Mouse (Mus musculus) lung, postnatal 4 days (tissue): ENCODE measurements around the gene Smim26.
"Not testable (repeated sequence)": the region's sequence is repeated elsewhere in the genome, so short reads cannot be mapped to it uniquely, and the experiment has no call there.

ENCODE experiments used
- DNase-seq, 2 experiments: peaks; one replicate each; pipeline ENCODE4 v3.0.0; 2021

Smim26 gene

DNA sequence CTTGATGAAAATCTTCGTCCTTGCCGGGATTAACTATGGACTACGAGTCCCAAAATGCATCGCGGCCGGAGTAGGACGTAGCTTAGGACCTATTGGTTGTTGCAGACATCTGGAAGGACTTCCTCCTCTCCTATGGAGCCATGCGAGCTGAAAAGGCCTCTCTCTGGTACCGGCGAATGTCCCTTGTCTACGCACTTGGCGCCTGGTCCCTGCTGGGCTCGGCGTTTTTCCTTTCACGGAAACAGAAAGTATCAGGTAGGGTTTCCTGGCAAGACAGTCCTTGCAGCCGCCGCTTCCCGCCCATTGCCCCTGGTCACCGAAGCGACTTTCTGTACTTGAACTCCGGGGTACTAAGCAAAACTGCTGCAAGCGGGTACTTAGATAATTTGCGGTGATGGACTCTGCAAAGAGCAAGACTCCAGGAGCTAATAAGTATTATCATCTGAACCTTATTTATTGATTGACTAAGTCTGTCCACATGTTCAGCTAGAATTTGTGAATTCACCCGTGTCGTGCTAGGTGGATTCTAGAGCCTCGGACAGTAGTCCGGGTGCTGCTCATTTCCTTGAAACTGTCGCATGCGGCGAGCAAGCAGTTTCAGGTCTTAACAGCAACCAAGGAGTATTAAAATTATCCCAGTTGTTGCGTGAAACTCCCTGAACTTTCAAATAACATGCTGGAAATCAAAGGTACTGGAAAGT lies at the start of gene Smim26:
Gene Smim26 (plus strand): TSS at position 104 of the 701 bp plus-strand sequence.
- peak; percentile 76 to 80 for DNase-seq

DNA sequence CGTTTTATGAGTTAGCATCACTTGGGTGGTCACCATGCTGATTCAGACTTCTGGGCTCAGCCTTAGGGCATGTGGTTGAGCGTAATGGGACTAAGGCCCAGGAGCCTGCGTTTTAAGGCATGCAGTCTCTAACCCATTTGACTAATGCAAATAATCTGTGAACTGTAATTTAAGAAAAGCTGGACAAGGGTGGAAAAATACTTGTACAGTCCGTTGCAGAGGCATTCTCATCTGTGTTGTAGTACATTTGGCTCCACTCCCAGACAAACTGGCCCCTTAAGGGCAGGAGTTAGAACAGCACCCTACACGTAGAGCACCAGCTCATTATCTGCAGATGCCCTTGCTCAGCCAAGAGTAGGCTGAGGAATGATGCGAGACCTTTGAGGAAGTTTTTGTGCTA lies 49.2 kb upstream of the Smim26 start:
- no peak for DNase-seq

DNA sequence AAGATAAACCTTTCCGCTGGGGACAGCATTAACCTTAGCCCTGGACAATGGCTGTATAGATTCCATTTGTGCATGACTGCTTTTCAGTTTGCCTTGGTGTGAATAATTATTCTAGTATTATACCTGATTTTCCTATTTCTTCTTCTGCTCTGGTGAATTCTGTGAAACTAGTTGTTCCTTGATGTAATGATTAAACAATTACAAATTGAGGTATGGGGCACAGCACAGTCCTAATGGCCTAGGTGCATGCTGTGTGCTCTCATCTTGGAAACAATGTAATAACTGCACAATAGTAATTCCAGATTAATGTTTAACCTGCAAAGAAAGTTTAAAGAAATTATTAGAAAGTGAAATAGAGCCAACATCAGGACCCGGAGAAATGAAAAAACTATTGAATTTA lies 48.8 kb upstream of the Smim26 start:
- no peak for DNase-seq

DNA sequence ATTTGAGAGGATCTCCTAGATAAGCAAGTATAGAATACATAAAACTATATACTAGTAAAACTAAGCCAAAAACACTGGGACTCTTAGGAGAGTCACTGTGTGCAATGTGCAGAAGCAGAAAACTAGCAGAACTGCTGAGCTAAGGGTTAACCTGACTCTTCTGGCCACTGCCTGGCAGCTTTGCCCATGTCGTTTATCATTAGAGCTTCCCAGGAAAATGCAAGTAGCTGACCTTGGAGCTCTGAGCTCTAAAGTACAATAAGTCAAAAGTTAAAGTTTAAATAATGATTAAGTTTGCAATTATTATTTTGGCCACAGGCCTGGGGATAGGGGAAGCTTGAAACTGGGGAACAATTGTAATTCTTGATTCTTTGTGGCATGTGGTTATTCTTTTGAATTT lies 48.4 kb upstream of the Smim26 start:
- DNase-seq: no peak

DNA sequence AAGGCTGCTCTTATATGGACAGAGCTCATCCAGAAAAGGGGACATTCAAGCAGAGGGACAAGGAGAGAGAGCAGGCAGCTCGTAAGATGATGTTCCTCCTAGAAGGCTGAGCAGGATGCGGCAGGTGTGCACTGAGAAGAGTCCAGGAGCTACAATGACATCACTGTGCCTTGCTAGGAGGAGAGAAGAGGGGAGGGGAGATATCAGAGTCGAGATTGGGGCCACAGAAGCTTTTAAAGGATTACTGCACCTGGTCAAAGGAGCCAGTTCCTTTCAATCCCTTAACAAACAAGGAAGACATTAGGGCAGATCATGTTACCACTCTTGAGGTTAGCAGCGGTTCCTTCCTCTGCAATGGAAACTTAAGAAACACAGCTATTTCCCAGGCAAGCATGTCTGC lies 46.3 kb upstream of the Smim26 start:
- no peak for DNase-seq

DNA sequence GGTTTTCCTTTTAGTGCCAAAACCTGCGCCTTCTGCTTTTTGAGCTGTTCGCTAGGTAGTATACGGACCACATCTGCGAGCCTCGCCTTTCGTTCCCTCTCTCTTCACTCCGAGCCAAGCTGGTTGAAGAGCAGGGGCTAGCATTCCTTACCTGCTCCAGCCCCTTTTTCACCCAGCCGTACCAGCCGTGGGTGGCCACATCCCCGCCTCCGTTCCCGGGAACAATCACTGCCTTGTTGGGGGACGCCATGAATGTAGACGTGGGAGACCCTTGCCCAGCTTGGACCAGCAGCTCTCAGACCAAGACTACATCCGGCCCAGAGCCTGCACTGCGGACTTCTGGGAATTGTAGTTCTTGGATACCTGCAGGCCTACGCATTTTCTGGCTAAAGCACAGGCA lies 43.3 kb upstream of the Smim26 start, which contains the start of gene Rbbp9:
Gene Rbbp9 (minus strand): TSS at position 341 of the 400 bp plus-strand sequence.
- peak; percentile 61 to 64 for DNase-seq

DNA sequence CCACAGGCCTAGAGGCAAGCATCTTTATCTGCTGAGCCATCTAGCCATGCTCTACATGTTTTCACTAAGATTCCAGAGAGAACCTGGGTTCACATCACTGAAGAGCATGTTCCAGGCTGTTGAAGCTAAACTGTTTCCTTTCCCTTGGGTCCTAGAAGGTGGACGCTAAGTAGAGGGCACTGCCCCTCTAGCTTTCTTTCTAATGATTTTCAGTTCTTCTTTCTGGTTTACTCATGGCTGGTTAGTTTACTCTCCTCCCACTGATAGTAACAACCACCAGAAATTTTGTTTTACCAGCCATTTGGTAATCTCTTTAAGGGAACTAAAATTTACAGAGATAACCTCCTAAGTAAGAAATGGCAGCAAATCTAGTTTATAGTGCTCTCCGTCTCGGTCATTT lies 39.9 kb upstream of the Smim26 start:
- DNase-seq: no peak

DNA sequence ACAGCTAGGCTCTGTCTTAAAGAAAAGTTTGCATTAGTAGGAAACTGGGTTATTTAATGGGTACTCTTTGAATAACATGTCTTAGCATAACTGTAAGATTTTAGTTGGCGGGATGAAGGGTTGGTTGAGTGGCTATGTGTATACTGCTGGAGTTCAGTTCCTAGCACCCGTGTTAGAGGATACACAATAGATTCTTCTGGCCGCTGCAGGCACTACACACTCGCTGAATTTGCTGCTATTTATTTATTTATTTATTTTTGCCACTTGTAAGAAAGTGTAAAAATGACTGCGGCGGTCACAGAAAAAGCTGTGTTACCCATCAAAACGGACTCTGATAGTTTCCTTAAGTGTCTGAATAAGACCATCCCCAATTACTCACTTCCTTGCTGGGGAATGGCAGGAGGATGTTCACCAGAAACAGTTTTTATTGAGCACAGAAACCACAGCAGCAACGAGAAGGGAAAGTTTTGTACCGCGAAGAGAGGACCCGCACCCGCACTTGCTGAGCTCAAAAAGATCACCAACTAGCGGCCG lies 38.5 kb upstream of the Smim26 start:
- no peak for DNase-seq

DNA sequence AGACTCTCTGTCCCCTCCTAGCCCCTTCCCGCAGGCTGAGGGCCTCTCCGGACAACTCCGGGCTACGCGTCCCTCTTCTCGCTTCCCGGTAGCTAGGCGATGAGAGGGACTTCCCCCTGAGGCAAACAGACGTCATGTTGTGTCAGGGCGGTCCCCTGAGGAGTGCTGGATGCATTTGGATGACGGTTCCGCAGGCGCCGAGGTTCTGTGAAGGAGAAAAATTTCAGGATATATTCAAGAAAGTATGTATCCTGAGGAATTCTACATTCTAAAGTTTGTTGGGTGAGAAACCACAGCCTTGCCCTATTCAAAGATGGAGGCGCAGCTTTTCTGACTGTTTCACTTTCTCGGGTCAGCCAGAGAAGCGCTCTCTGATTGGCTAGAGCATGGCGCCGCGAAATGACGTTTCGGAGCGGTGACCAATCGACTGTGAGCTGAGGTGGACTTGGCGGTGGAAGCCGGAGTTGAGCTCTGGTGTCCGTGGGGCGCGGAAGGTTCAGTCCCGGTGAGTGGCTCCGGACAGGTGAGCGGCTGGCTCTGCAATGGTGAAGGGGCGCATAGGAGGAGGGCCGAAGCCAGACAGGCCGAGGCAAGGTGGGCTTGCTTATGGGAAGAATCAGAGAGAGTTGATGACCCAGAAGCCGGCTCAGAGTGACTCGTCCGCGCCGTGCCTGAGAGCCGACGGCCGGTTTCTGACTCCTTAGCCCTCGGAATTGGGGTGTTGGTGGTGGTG lies 37.9 kb upstream of the Smim26 start, which contains the start of gene Sec23b:
Gene Sec23b (plus strand): TSS at position 410 of the 733 bp plus-strand sequence.
- peak; percentile 97 to 98 for DNase-seq

DNA sequence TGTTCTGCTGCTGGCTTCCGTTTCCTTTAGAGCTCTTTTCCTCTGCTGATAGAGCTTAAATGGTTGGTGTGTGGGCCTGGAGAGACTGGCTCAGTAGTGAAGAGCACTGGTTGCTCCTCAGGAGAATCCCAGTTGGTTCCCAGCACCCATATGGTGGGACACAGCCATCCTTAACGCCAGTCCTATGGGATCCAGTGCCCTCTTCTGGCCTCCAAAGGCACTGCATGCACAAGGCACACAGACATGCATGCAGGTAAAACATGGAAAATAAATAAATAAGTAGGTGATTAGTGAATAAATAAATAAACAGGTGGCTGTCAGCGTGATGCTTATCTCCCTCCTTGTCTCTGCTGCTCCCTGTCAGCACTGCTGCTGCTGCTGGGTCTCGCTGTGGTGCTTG lies 5.1 kb upstream of the Smim26 start:
- no peak for DNase-seq

DNA sequence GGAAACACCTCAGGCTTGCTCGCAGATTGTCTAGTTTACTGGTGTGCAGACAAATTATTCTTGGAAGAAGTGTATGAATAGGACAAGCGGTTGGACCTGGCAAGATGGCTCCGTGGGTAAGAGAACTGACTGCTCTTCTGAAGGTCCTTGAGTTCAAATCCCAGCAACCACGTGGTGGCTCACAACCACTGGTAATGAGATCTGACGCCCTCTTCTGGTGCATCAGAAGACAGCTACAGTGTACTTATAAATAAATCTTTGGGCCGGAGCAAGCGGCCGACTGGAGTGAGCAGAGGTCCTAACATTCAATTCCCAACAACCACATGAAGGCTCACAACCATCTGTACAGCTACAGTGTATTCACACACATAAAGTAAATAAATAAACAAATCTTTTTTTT lies 818 bp upstream of the Smim26 start:
- not testable (repeated sequence) for DNase-seq

DNA sequence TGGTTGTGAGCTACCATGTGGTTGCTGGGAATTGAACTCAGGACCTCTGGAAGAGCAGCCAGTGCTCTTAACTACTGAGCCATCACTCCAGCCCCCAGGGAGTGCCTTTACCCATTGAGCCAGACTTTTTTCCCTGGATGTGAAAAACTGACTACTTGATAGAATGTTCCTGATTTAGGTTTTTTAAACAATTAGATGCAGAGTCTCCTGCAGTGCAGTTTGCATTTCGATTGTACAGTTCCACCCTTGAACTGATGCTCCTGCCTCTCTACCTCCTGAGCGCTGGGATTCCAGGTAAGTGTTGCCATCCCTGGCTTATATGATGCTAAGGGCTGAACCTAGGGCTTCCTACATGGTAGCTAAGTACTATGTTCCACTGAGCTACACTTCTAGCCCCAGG lies 4.2 kb downstream of the Smim26 start:
- no peak for DNase-seq

DNA sequence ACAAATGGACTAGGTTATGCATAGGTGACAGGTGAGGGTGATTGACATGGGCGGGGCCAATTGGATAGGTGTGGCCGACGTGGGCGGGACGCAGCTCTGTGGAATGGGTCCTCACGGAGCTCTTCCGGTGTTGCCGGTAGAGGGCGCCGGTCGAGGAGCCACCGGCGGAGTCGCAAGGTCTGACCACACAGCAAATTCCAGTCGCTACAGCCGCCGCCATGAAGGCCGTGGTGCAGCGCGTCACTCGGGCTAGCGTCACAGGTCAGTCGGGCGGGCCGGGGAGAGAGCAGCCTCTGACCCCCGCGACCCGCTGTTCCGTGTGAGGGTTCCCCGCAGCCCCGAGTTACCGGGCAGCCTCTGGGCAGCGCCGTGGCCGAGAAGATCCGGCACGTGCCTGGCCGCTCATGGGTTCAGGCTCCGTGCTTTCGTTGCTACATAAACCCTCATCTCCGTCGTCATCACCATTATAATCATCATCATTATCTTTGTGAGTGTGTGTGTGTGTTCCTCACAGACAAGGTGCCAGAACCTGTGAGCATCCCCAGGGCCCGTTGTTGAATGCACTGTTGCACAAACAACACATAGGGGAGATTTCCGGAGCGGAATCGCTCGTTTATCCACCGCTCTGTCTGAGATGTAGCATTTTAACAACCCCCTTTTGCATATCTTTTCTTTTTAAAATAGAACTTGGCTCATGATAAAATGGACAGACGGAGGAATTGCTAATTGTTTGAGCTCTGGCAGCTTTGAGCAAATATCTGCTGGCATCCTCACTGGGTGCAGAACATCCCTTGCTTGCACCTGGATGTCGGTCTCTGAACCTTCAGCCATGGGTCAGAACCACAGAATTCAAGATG lies 6.2 kb downstream of the Smim26 start, which contains the start of gene Dtd1:
Gene Dtd1 (plus strand): TSS at position 67 of the 857 bp plus-strand sequence.
- peak; percentile 90 to 92 for DNase-seq

DNA sequence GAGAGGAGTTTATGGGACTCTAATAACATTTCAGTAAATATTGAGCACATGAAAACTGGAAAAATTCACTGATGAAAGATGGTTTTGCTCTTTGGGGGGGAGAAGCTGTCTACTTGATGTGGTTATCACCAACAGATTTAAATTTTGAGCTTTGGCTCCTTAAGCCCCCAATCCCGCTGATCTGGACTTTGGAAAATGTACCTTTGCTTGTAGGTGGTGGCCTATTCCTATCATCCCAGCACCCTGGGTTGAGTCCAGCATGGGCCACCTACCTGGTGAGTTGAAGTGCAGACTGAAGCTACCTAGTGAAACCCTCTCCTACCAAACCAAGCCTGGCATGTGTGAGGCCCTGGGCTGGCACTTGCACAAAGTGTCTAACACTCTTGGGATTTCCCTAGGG lies 7.7 kb downstream of the Smim26 start:
- DNase-seq: no peak

DNA sequence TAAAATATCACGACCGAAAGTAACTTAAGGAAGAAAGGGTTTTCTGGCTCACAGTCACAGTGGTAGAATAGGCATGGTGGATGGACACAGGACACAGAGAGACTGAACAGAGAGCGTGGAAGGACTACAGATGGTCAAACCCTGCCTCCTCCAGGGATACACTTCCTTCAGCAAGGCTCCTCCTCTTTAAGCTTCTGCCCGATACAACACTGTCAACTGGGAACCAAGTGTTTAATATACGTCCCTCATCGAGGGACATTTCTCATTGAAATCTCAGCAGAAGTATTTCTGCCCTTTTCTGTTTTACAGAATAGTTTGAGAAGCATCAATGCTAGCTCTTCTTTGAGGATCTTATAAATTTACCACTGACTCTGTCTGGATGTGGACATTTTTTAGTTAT lies 20.1 kb downstream of the Smim26 start:
- no peak for DNase-seq

DNA sequence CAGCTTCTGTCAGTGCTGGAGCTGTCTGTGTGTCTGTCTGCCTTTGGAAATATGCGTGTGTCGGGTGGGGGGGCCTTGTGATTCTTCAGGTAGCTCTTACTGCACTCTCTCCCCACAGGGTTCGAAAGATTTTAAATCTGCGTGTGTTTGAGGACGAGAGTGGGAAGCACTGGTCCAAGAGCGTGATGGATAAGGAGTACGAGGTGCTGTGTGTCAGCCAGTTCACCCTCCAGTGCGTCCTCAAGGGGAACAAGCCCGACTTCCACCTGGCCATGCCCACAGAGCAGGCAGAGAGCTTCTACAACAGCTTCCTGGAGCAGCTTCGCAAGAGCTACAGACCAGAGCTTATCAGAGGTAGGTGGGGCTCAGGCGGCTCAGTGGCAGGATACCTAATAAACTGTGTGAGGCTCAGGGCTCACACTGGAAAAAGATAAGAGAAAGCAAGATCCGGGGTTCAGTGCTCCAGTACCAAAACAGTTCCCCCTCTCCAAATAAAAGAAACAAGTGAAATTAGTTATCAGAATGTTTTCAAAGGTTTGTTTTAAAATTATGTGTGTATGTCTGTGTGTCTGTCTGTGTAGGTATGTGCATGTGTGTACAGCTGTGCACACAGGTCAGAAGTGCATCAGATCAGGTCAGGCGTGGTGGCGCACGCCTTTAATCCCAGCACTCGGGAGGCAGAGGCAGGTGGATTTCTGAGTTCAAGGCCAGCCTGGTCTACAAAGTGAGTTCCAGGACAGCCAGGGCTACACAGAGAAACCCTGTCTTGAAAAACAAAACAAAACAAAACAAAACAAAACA lies 23.4 kb downstream of the Smim26 start:
- DNase-seq: no peak

DNA sequence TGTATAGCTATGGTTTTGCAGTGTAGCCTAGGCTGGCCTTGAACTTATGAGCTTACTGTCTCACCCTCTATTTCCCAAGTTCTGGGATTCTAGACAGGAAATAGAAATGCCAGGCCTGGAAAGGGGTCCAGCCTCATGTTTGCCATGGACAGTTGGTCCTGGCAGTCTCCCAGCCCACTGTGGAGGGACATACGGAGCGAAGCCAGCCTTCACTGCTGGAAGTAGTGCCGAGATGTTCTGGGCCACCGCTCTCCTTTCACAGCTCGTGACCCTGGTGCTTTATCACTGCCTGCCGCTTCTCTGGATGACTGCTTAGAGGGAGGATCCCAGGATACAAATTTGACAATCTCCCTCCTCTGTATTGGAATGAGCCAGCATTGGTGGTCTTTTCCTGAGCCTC lies 27.6 kb downstream of the Smim26 start:
- no peak for DNase-seq

DNA sequence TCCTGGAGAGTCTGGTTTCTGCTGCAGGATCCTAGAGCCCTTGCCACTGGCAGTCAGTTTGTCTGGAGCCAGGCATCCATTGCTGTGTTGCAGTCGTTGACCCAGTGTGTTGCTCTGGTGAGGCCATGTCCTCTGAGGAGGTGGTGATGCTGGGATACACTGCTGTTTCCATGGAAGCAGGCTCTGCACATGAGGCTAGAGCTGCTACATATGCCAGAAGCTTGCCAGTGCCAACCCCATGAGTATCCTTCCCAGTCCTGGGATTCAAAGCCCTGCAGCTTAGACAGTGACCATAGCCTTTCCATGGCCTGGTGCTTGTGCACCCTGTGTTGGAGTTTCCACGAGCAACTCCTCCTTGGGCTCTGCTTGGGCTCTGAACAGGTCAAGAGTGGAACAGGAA lies 39.7 kb downstream of the Smim26 start:
- DNase-seq: no peak

DNA sequence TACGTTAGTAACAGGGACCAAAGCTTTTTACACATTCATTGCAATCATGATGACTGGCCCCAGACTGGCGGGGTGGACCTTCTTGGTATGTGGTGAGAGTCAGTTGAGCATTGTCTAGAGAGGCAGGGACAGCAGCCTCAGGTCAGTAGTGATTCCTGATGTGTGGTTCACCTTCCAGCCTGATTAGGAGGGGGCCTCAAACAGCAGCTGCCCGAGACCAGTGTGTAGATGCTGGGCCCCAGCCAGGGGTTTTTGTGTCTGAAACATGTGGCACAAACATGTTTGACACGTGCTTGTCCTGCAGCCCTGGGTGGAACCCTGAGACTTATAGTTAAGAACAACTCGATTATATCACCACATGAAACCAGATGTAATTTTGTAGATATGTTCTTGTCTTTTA lies 40.4 kb downstream of the Smim26 start:
- no peak for DNase-seq

DNA sequence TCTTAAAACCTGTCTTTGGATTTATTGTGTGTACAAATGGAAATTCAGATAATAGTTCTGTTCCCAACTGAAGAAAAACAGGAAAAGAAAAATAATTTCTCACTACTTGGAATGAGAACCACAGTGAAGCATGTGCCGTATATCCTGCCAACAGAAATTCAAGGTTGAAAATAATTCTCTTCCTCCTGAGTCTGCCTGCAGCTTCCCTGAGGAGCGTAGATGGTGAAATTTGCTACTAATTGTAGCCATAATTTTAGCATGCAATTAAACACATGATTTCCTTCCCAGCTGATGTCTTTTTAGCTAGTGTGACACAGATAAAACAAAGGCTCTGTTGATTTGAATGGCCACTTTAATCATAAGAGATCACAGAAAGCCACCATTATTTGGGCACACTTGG lies 40.9 kb downstream of the Smim26 start:
- DNase-seq: no peak

DNA sequence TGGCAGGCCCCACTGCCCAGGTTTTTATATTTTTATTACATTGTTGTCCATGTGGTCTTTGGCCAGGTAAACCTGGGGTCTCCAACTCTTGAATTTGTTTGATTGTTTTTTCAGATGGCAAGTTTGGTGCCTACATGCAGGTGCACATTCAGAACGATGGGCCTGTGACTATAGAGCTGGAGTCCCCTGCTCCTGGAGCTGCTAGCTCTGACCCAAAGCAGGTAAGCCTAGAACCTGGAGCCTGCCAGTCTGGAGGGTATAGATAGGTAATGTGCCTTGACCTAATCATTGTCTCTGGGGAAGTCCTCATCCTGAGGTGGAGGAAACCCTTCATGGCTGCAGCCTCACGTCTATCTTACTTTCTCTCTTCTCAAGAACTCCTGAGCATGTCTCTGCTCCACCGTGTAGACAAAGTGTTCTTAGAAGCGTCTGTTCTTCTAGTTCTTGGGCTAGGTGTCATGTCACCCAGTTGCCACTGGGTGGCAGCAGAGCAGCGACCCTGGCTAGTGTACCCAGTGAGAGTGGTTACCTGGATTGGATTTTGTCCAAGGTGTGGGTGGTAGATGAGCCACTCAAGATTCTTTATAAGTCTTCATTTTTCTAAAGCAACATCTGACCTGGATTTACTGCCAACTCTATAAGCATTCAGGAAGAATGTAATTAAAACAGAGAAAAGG lies 41.9 kb downstream of the Smim26 start:
- DNase-seq: peak; percentile 52 to 68

DNA sequence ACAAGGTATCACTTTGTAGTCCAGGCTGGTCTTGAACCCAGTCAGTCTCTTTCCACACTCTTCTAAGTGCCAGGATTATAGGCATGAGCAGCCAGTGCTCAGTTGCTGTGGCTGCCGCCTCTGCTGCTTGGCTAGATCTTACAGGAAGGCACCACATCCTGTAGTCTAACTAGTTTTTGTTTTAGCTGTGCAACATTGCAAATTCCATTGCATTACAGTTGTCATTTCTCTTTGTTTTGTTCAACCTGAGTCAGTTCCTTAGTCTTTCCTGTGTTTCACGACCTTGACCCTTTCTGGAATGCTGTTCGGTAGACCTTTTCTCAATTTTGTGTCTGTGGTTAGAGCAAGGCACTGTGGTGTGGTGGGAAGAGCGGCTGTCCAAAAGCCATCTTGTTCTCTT lies 43.4 kb downstream of the Smim26 start:
- DNase-seq: no peak
